29 mouse cellular contexts compared by ENCODE assay signal in the genomic region with DNA sequence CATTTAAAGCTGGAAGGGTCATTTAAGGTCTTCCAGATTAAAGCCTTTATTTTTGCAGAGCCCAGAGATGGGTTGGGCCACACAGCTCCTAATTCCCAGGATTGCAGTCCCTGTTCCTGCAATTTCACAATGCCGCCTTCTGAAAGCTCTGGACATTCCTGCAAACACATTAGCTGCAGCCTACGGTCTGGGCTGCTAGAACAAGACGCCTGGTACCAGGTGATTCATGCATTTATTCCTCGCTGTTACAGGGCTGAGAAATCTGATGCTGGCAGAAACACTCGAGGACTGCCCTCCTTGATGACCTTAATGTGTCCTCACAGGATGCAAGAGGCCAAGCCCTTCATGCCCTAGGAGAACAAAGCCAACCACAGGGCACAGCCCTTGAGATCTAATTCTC. TPM values are rescaled to one million over a fixed set of nuclear protein-coding genes. Genes with fewer than 3 reads are reported as not detected.
A peak's percentile ranks its signal among the peaks of the same experiment; 100 is the strongest.
DNase-seq lines count a peak whose midpoint lies in the region; ATAC-seq lines count a peak whose summit lies in the region.
"Had no signal": no experiment of that assay in that cellular context is flagged by ENCODE, and none has a peak within 500 bp of the region (broad histone marks: within the 10 kb centered on the region; RNA-seq: fewer than 3 reads in every experiment).

No protein-coding gene starts in this region.

- H3K9me3 ChIP-seq in forebrain, embryonic 14.5 days (replicated peaks; ENCODE audit: control insufficient read depth, low read length): no peaks in the 10 kb centered on the region
- H3K9me3 ChIP-seq: embryonic facial prominence, embryonic 12.5 days; forebrain, embryonic 15.5 days; heart, embryonic 13.5 days; hindbrain, embryonic 13.5 days; kidney, embryonic 15.5 days; limb, embryonic 12.5 days; midbrain, embryonic 13.5 days; stomach, embryonic 15.5 days had no signal

- ATAC-seq in forebrain, embryonic 14.5 days: no peak
- ATAC-seq: forebrain, embryonic 15.5 days; liver, postnatal 0 days; midbrain, embryonic 13.5 days had no signal

- H3K4me3 ChIP-seq in forebrain, embryonic 14.5 days (ENCODE audit: low read depth, low read length): no peak overlapping the region
- H3K4me3 ChIP-seq: embryonic facial prominence, embryonic 12.5 days; erythroblast, embryonic 14.5 days; forebrain, embryonic 15.5 days; heart, adult 2 months; heart, embryonic 13.5 days; hindbrain, embryonic 13.5 days; kidney, embryonic 15.5 days; limb, embryonic 12.5 days; midbrain, embryonic 13.5 days; stomach, embryonic 15.5 days had no signal

- intact Hi-C loops in left cerebral cortex, postnatal 14 days (cut with DNase I): loop anchor here (10.0 kb wide), 1 partner anchor 500 kb away; the partner anchor contains the start of gene Nenf

- no peaks in the 10 kb centered on the region for H3K27me3 ChIP-seq in forebrain, embryonic 14.5 days (replicated peaks; ENCODE audit: control insufficient read depth, insufficient read depth, low read length)
- H3K27me3 ChIP-seq: embryonic facial prominence, embryonic 12.5 days; forebrain, embryonic 15.5 days; heart, embryonic 13.5 days; hindbrain, embryonic 13.5 days; kidney, embryonic 15.5 days; limb, embryonic 12.5 days; midbrain, embryonic 13.5 days; stomach, embryonic 15.5 days had no signal

- H3K4me1 ChIP-seq in forebrain, embryonic 14.5 days (ENCODE audit: control insufficient read depth, insufficient read depth, low read length): no peaks in the 10 kb centered on the region
- H3K4me1 ChIP-seq: embryonic facial prominence, embryonic 12.5 days; stomach, embryonic 15.5 days had no signal

- H3K27ac ChIP-seq in forebrain, embryonic 14.5 days (ENCODE audit: low read depth, low read length): no peak overlapping the region
- H3K27ac ChIP-seq: embryonic facial prominence, embryonic 12.5 days; forebrain, embryonic 15.5 days; heart, adult 2 months; heart, embryonic 13.5 days; hindbrain, embryonic 13.5 days; kidney, embryonic 15.5 days; limb, embryonic 12.5 days; midbrain, embryonic 13.5 days; stomach, embryonic 15.5 days had no signal

- H3K4me2 ChIP-seq in forebrain, embryonic 14.5 days (ENCODE audit: low read length): no peak overlapping the region
- H3K4me2 ChIP-seq: embryonic facial prominence, embryonic 12.5 days; forebrain, embryonic 15.5 days; heart, embryonic 13.5 days; hindbrain, embryonic 13.5 days; kidney, embryonic 15.5 days; limb, embryonic 12.5 days; liver, embryonic 11.5 days; midbrain, embryonic 13.5 days; stomach, embryonic 15.5 days had no signal

- 68% methylated on average over 5 of the region's 5 CpGs for WGBS in forebrain, embryonic 14.5 days

- no peaks in the 10 kb centered on the region for H3K36me3 ChIP-seq in forebrain, embryonic 14.5 days (ENCODE audit: control insufficient read depth, insufficient read depth, low read length)
- H3K36me3 ChIP-seq: embryonic facial prominence, embryonic 12.5 days; forebrain, embryonic 15.5 days; heart, embryonic 13.5 days; hindbrain, embryonic 13.5 days; kidney, embryonic 15.5 days; limb, embryonic 12.5 days; midbrain, embryonic 13.5 days; stomach, embryonic 15.5 days had no signal

- peak; percentile 18 for DNase-seq in embryo, embryonic 10.5 days (ENCODE audit: low spot score)
- DNase-seq in embryo, embryonic 9.5 days (ENCODE audit: extremely low spot score): no peak
- peak; percentile 54 for DNase-seq in retina, adult 2 months (ENCODE audit: low read depth, low spot score)
- DNase-seq in retina, embryonic 14.5 days (ENCODE audit: low spot score): no peak
- DNase-seq in NIH3T3 (ENCODE audit: low read depth): peak; percentile 62
- peak; percentile 87 for DNase-seq in fat pad, adult 2 months (ENCODE audit: extremely low read depth, low read depth, low spot score)
- no peak for DNase-seq in left cerebral cortex, postnatal 14 days (ENCODE audit: low spot score in 2 of 2)
- no peak for DNase-seq in forebrain, embryonic 14.5 days (ENCODE audit: low spot score)
- DNase-seq: cerebellum, adult 2 months; cerebellum, postnatal 36 days; gastrocnemius, postnatal 14 days; heart, adult 2 months; kidney, adult 11 months; kidney, postnatal 36 days; liver, postnatal 0 days; lung, postnatal 14 days; retina, postnatal 1 day; right cerebral cortex, postnatal 25 days; thymus, postnatal 25 days had no signal

- H3K9ac ChIP-seq in forebrain, embryonic 14.5 days (ENCODE audit: low read length): no peak overlapping the region
- H3K9ac ChIP-seq: embryonic facial prominence, embryonic 12.5 days; forebrain, embryonic 15.5 days; heart, embryonic 13.5 days; hindbrain, embryonic 13.5 days; kidney, embryonic 15.5 days; limb, embryonic 12.5 days; liver, postnatal 0 days; midbrain, embryonic 13.5 days; stomach, embryonic 15.5 days had no signal

RNA-seq across cellular contexts. Expression of gene Nek2, which starts 6.3 kb away (rescaled TPM):
- 1 to 10 TPM; 1.6 to 1.8 TPM for total RNA-seq in left cerebral cortex, postnatal 14 days (2021)
- polyA plus RNA-seq in forebrain, embryonic 14.5 days (2014; fragmentation: Nextera tagmentation; extraction: Ambion mirVana): 19.7 and 22.7 TPM in 2 replicates

Comparison
In these comparisons a context has a peak if more than half of its experiments do, and no peak if none do; other contexts are left out.
1. DNase-seq: peak in embryo, embryonic 10.5 days (single experiment), retina, adult 2 months (single experiment), NIH3T3 (single experiment) and fat pad, adult 2 months (single experiment); none in embryo, embryonic 9.5 days (single experiment), retina, embryonic 14.5 days (single experiment), left cerebral cortex, postnatal 14 days (0 of 2) and forebrain, embryonic 14.5 days (single experiment).